Mouse (Mus musculus): ENCODE measurements at regions not wholly inside any gene's neighbourhood (a gene's known extent, or its start where the extent isn't known, plus 50 kb on each side); places are given as distances from the start of the nearest gene placed in this dataset.

- TF ChIP-seq CTCF (conservative IDR thresholded peaks at IDR 0.05; ENCODE audit: insufficient read depth, insufficient read length, low read depth, low read length): no peak
- TF ChIP-seq POLR2A (IDR thresholded peaks at IDR 0.05; ENCODE audit: low read depth, low read length): no peak
Measured at GRCm38 (mm10) chr3:19895755-19896154, 61.1 kb upstream of the Cp start.

All from kidney, adult 2 months (tissue).